Mouse (Mus musculus) left cerebral cortex, postnatal 10 days (tissue): ENCODE data around the gene Glis2. TPM values are rescaled to one million over a fixed set of nuclear protein-coding genes. Genes with fewer than 3 reads are reported as not detected.
A peak's percentile ranks its signal among the peaks of the same experiment; 100 is the strongest.

Experiments used
- DNase-seq, 2 experiments: peaks; one replicate each; pipeline ENCODE4 v3.0.0; 2021 to 2022; ENCODE audit warnings: low spot score in 2 of 2, mixed read lengths in 1 of 2; ENCODE audit errors: extremely low spot score in 1 of 2
- intact Hi-C: fragments of 180-260 bp; cut with DNase I; formaldehyde crosslinking; loops from one replicate; pipeline ENCODE4 v1.15.1; 2025
- total RNA-seq, 2 experiments: library from RNA; stranded (reverse); gene quantifications; 2 replicates each; pipeline ENCODE4 v1.2.3; 2021

Glis2 gene
- total RNA-seq, result 10 to 100 TPM; 15.9 to 18.9 TPM

DNA sequence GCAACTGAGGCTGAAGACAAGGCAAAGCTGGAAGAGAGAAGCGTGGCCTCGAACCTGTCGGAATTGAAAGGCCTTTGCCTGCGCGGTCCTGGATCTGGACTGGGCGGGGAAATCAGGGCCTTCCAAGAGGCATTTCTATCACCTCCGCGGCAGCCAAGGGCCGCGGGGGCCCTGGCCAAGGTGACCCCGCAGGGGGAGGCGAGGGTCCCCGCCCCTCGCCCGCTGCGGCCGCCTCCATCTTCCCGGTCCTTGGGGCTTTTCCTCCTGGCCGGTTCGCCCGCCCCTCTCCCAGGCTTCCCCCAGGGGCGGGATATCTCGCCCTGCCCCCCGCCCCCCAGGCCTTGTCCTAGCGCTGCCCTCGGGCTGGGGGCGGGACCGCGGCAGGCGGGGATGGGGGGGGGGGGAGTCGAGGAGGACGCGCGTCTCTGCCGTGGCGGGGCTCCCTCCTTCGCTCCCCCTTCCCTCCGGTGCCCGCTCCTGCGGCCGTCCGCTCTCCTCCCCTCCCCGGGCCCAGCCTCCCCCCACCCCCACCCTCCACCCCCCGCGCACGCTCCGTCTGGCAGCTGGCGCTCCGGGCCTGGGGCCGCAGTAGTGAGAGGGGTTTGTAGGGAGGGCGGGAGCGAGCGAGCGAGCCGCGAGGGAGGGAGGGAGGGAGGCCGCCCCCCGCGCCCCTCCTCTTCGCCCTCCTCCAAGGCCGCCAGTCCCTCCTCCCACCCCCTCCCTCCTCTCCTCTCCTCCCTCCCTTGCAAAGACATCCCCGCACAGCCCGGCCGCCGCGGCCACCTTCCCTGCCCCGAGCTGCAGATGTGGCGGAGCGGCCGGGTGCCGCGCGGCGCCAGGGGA lies at the start of gene Glis2:
TSS of gene Glis2 (plus strand) at position 743 of the 843 bp plus-strand sequence.
- intact Hi-C loops, result no loop called here
- DNase-seq, result peak in 1 of 2 experiments; percentile 83

- intact Hi-C loops, result loop anchor here (5.0 to 10.0 kb wide), 3 partner anchors 53 to 228 kb away; no protein-coding TSS in a partner anchor
- DNase-seq, result no peak
Observed at GRCm38 (mm10) chr16:4544845-4545244, 49.7 kb upstream of the Glis2 start.

- no peak for DNase-seq
- intact Hi-C loops, result loop anchor here (10.0 kb wide), 1 partner anchor 132 kb away; no protein-coding TSS in a partner anchor
Observed at GRCm38 (mm10) chr16:4546838-4547237, 47.7 kb upstream of the Glis2 start.

- DNase-seq, result no peak
- intact Hi-C loops, result loop anchor here (10.0 kb wide), 1 partner anchor 133 kb away; no protein-coding TSS in a partner anchor
Observed at GRCm38 (mm10) chr16:4547611-4548010, 46.9 kb upstream of the Glis2 start.

- DNase-seq, result no peak
- intact Hi-C loops, result loop anchor here (10.0 kb wide), 1 partner anchor 134 kb away; no protein-coding TSS in a partner anchor
Observed at GRCm38 (mm10) chr16:4548953-4549688, 45.4 kb upstream of the Glis2 start.

DNA sequence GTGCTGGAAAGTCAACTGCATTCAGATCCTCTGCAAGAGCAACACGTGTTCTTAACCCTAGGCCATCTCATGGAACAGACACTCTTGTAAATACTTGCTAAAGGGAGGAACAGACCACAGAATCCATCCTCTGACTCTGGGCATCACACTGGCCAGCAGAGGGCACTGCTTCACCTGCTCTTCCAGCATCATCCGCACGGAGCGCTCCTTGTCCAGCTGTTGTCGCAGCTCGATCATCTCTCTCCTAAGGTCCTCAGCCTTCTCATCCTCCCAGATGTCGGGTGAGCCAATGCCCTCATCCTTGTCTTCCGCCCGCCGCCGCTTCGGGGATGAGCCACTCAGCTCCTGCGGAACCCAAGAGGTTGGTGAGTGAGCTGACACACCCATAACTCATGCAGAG lies 43.5 kb upstream of the Glis2 start:
- peak in 1 of 2 experiments; percentile 80 for DNase-seq
- intact Hi-C loops, result loop anchor here (5.0 kb wide), 1 partner anchor 56 kb away; no protein-coding TSS in a partner anchor

DNA sequence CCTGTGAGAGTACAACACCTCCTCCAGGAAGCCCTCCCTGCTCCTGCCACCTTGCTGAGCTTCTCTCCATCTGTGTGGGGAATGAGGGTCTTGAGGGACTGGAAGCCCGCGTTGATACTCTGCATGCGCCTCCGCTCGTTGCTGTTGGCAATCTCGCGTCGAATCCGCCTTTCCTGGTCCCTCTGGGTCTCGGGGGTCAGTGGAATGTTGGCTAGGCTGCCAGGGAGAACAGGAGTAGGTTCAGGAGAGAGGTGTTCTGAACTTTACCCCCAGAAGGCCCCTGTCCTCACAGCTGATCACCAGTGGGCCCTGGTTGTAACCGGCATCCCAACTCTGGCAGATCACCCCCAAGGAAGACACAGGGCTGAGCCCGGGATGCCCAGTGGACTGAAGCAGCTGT lies 42.6 kb upstream of the Glis2 start:
- DNase-seq, result no peak
- intact Hi-C loops, result loop anchor here (5.0 kb wide), 1 partner anchor 55 kb away; no protein-coding TSS in a partner anchor

DNA sequence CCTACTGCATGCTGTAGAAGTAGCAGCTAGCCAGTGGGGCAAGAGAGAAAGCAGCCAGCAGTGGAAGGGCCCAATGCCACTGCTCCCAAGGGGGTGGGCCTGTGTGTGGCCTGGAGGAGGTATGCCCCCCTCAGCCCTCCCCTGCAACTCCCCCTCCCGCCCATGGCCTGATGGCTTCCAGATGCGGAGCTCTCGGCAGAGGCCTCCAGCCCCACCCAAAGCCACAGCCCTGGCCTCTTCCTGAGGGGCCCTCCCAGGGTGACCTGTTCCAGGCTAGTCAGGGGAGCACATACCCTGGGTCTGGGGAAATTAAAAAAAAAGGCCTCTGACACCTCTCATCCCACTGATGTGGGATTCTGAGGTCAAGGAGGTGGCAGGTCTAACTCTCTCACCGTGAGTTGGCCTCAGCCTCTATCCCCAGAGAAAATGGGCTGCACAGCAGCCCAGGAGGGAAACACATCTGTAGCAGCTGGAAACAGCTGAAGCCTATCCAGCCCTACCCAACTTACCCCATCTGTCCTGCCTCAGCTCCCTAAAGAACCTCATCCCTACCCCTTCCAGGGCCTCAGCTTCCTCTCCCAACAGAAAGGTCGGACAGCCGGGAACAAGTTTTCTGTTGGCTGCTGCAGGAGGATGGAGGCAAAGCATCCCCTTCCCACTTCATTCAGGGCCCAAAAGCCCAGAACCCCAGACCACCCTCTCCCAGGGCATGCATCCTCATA lies 41.5 kb upstream of the Glis2 start:
- intact Hi-C loops, result loop anchor here (5.0 kb wide), 1 partner anchor 54 kb away; no protein-coding TSS in a partner anchor
- peak in 1 of 2 experiments; percentile 42 for DNase-seq

DNA sequence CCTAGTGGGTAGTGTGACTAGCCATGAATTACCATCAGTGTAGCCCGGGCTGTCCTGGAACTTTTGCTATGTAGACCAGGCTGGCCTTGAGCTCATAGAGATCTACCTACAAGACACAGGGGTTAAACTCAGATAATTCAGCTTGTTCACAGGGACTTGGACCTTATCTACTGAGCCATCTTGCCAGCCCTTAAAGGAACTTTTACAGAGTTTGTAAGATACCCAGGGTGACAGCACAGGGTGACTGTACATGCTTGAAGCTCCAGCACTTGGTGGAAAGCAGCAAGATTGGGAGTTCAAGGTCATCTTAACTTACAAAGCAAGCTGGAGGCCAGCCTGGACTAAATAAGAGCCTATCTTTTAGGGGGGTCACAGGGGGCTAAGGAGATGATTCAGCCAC lies 39.0 kb upstream of the Glis2 start:
- DNase-seq, result no peak
- intact Hi-C loops, result no loop called here

- DNase-seq, result no peak
- intact Hi-C loops, result no loop called here
Observed at GRCm38 (mm10) chr16:4557085-4557484, 37.4 kb upstream of the Glis2 start.

- peak; percentile 53 to 77 for DNase-seq
- intact Hi-C loops, result no loop called here
Observed at GRCm38 (mm10) chr16:4557949-4558348, 36.6 kb upstream of the Glis2 start.

GRCm38 (mm10) chr16:4558384-4558979 lies 36.0 kb upstream of the Glis2 start:
- intact Hi-C loops, result no loop called here
- DNase-seq, result peak; percentile 92 to 93

DNA sequence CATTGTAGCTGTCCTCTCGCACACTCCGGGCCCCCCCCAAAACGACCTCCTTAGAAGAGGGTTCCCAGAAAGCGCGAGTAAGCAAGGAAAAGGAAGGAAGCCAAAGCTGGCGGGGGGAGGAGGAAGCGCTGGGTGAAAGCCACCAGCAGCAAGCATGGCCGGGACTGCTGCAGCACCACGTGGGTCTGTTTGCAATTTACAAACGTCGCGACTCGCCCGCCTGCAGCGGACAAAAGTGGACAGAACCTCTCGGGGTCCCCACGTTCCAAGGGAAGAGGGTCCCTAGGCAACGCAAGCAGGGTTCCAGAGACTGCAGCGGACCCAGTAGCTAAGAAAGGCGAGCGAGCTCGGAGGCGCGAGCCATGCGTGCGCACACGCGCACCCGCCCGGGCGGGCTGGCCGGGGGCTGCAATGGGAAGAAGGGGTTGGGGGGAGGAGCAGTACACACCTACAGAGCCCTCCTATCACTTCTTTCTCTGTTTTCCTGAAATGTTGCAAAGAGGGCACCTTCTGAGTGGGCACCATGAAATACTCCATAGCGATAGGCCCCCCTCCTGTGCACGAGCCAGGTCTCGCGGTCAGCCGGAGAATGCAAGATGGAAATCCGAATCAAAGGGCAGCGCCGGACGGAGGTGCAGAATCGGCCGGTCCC lies 35.4 kb upstream of the Glis2 start:
- peak; percentile 69 to 82 for DNase-seq
- intact Hi-C loops, result no loop called here

DNA sequence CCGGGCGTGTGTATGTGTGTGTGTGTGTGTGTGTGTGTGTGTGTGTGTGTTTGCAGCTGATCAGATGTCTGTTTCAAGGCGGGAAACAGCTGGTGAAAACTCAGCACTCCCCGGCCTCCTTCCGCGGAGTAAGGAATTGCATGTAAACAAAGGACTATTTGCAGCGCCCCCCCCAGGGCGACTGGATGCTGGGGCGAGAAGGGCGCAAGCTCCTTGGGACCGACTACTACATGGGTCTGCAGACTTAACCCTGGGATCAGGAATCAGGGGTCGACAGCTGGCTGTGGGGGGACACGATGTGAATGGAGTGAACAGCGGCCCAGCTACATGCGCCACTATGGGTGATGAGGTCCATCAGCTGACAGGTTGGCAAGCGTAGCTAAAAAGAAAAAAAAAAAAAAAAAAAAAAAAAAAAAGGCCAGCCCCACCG lies 34.8 kb upstream of the Glis2 start, which contains the start of gene Tfap4:
TSS of gene Tfap4 (minus strand) at position 140 of the 430 bp plus-strand sequence.
- intact Hi-C loops, result no loop called here
- DNase-seq, result peak; percentile 84 to 92

- intact Hi-C loops, result no loop called here
- DNase-seq, result peak; percentile 43 to 86
Observed at GRCm38 (mm10) chr16:4560145-4560952, 34.2 kb upstream of the Glis2 start.

GRCm38 (mm10) chr16:4567912-4568311 lies 26.6 kb upstream of the Glis2 start:
- DNase-seq, result peak; percentile 45 to 87
- intact Hi-C loops, result loop anchor here (5.0 kb wide), 1 partner anchor 39 kb away; no protein-coding TSS in a partner anchor

GRCm38 (mm10) chr16:4570737-4571136 lies 23.8 kb upstream of the Glis2 start:
- DNase-seq, result no peak
- intact Hi-C loops, result no loop called here
